9 mouse cellular contexts compared by ENCODE assay signal in the genomic region with DNA sequence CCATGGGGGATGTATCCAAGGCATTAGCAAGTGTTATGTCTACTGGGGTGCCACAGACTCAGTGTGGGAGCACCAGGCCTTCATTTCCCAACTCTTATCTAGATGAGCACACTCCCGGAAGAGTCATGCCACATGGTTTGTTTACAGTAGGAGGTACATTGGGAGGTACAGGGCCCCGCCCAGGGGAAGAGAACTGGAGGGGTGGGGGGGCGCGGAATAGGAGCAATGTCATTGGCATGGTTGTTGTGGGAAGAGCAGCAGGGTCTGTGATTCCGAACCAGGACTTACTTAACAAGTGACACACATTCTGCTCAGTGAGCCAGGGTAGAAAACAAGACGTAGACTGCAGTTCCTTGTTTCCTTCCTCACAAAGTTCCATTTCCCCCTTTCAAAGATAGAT.
DNase-seq lines count a peak whose midpoint lies in the region; ATAC-seq and TF ChIP-seq lines count a peak whose summit lies in the region.
"Had no signal": no experiment of that assay in that cellular context is flagged by ENCODE, and none has a peak within 500 bp of the region (broad histone marks: within the 10 kb centered on the region; RNA-seq: fewer than 3 reads in every experiment).

No protein-coding gene starts in this region.

- no peak overlapping the region for H3K27ac ChIP-seq in intestine, embryonic 15.5 days
- no peak overlapping the region for H3K27ac ChIP-seq in forebrain, embryonic 16.5 days (ENCODE audit: low read length)
- H3K27ac ChIP-seq in midbrain, embryonic 11.5 days (ENCODE audit: low read depth, low read length), result no peak overlapping the region
- no peak overlapping the region for H3K27ac ChIP-seq in hindbrain, embryonic 13.5 days
- H3K27ac ChIP-seq: heart, embryonic 13.5 days had no signal

- H3K36me3 ChIP-seq in G1E (replicated peaks), result no peaks in the 10 kb centered on the region
- no peaks in the 10 kb centered on the region for H3K36me3 ChIP-seq in intestine, embryonic 15.5 days
- H3K36me3 ChIP-seq in forebrain, embryonic 16.5 days (ENCODE audit: control insufficient read depth, insufficient read depth), result no peaks in the 10 kb centered on the region
- H3K36me3 ChIP-seq in midbrain, embryonic 11.5 days (ENCODE audit: control insufficient read depth, insufficient read depth, low read length), result no peaks in the 10 kb centered on the region
- H3K36me3 ChIP-seq in hindbrain, embryonic 13.5 days, result peaks cover 10% of the 10 kb centered on the region

- H3K9ac ChIP-seq in intestine, embryonic 15.5 days, result no peak overlapping the region
- H3K9ac ChIP-seq in forebrain, embryonic 16.5 days (replicated peaks; ENCODE audit: low read depth, low read length), result no peak overlapping the region
- H3K9ac ChIP-seq in midbrain, embryonic 11.5 days (ENCODE audit: low read length), result no peak overlapping the region
- H3K9ac ChIP-seq in hindbrain, embryonic 13.5 days, result no peak overlapping the region
- H3K9ac ChIP-seq: heart, embryonic 13.5 days had no signal

- peaks cover 4% of the 10 kb centered on the region; the same call in 1 of the 2 replicates for H3K4me1 ChIP-seq in G1E (ENCODE audit: insufficient read depth, low read depth, low read length)
- peaks cover 4% of the 10 kb centered on the region; the same call in 1 of the 2 replicates for H3K4me1 ChIP-seq in intestine, embryonic 15.5 days (replicated peaks)
- no peaks in the 10 kb centered on the region for H3K4me1 ChIP-seq in forebrain, embryonic 16.5 days (replicated peaks; ENCODE audit: control insufficient read depth, insufficient read depth, low read length)
- no peaks in the 10 kb centered on the region for H3K4me1 ChIP-seq in midbrain, embryonic 11.5 days (ENCODE audit: control insufficient read depth, insufficient read depth, low read length)
- H3K4me1 ChIP-seq in hindbrain, embryonic 13.5 days (replicated peaks), result no peaks in the 10 kb centered on the region
- H3K4me1 ChIP-seq: heart, embryonic 13.5 days had no signal

- no peaks in the 10 kb centered on the region for H3K9me3 ChIP-seq in G1E (replicated peaks)
- no peaks in the 10 kb centered on the region for H3K9me3 ChIP-seq in intestine, embryonic 15.5 days
- H3K9me3 ChIP-seq in forebrain, embryonic 16.5 days (ENCODE audit: control insufficient read depth, low read length), result no peaks in the 10 kb centered on the region
- H3K9me3 ChIP-seq in midbrain, embryonic 11.5 days (ENCODE audit: control insufficient read depth, low read length), result no peaks in the 10 kb centered on the region
- H3K9me3 ChIP-seq in hindbrain, embryonic 13.5 days, result no peaks in the 10 kb centered on the region
- H3K9me3 ChIP-seq: heart, embryonic 13.5 days had no signal

- DNase-seq in B cell, adult 2 months, result peak; percentile 78 to 80
- DNase-seq in G1E (ENCODE audit: low spot score), result no peak
- DNase-seq in cerebellum, postnatal 36 days, result no peak
- no peak for DNase-seq in midbrain, embryonic 11.5 days (ENCODE audit: low spot score, missing footprints)

- WGBS in intestine, embryonic 15.5 days, result 70% methylated on average over 6 of the region's 6 CpGs
- 95% methylated on average over 6 of the region's 6 CpGs for WGBS in forebrain, embryonic 16.5 days
- WGBS in midbrain, embryonic 11.5 days, result 89% methylated on average over 6 of the region's 6 CpGs
- WGBS in hindbrain, embryonic 13.5 days, result 95% methylated on average over 6 of the region's 6 CpGs

- no peak for TF ChIP-seq CTCF in G1E (IDR thresholded peaks at IDR 0.05; ENCODE audit: low read depth, low read length)

- H3K27me3 ChIP-seq in G1E (ENCODE audit: insufficient read depth, low read length), result no peaks in the 10 kb centered on the region
- no peaks in the 10 kb centered on the region for H3K27me3 ChIP-seq in intestine, embryonic 15.5 days (replicated peaks)
- no peaks in the 10 kb centered on the region for H3K27me3 ChIP-seq in forebrain, embryonic 16.5 days (replicated peaks; ENCODE audit: control insufficient read depth, insufficient read depth, low read length)
- no peaks in the 10 kb centered on the region for H3K27me3 ChIP-seq in midbrain, embryonic 11.5 days (ENCODE audit: control insufficient read depth, insufficient read depth, low read length)
- no peaks in the 10 kb centered on the region for H3K27me3 ChIP-seq in hindbrain, embryonic 13.5 days
- H3K27me3 ChIP-seq: heart, embryonic 13.5 days had no signal

- ATAC-seq in G1E (ENCODE audit: extremely low read depth, insufficient number of reproducible peaks, low FRiP score, poor library complexity, severe bottlenecking), result peak; percentile 83
- peak; percentile 51 for ATAC-seq in intestine, embryonic 15.5 days
- peak; percentile 77 for ATAC-seq in monocyte, adult 5-6 weeks (replicated peaks; ENCODE audit: insufficient number of reproducible peaks, low FRiP score, low TSS enrichment, poor library complexity, severe bottlenecking)
- ATAC-seq in forebrain, embryonic 16.5 days, result no peak
- no peak for ATAC-seq in midbrain, embryonic 11.5 days (ENCODE audit: low FRiP score)
- ATAC-seq in hindbrain, embryonic 13.5 days (ENCODE audit: low FRiP score), result no peak

- H3K4me2 ChIP-seq in intestine, embryonic 15.5 days (replicated peaks), result no peak overlapping the region
- no peak overlapping the region for H3K4me2 ChIP-seq in forebrain, embryonic 16.5 days (ENCODE audit: low read length)
- H3K4me2 ChIP-seq in midbrain, embryonic 11.5 days, result no peak overlapping the region
- no peak overlapping the region for H3K4me2 ChIP-seq in hindbrain, embryonic 13.5 days
- H3K4me2 ChIP-seq: heart, embryonic 13.5 days had no signal

- no peak overlapping the region for H3K4me3 ChIP-seq in G1E (ENCODE audit: low read depth, low read length)
- H3K4me3 ChIP-seq in intestine, embryonic 15.5 days (replicated peaks), result no peak overlapping the region
- H3K4me3 ChIP-seq in forebrain, embryonic 16.5 days (replicated peaks; ENCODE audit: low read length), result no peak overlapping the region
- no peak overlapping the region for H3K4me3 ChIP-seq in midbrain, embryonic 11.5 days (ENCODE audit: low read depth, low read length)
- H3K4me3 ChIP-seq in hindbrain, embryonic 13.5 days, result no peak overlapping the region
- H3K4me3 ChIP-seq: heart, embryonic 13.5 days had no signal

Comparison
In these comparisons a context has a peak if more than half of its experiments do, and no peak if none do; other contexts are left out.
1. DNase-seq: peak in B cell, adult 2 months (2 of 2); none in G1E (single experiment), cerebellum, postnatal 36 days (0 of 2) and midbrain, embryonic 11.5 days (single experiment).
2. ATAC-seq: peak in G1E (single experiment), intestine, embryonic 15.5 days (single experiment) and monocyte, adult 5-6 weeks (single experiment); none in forebrain, embryonic 16.5 days (single experiment), midbrain, embryonic 11.5 days (single experiment) and hindbrain, embryonic 13.5 days (single experiment).